In the genomic region with DNA sequence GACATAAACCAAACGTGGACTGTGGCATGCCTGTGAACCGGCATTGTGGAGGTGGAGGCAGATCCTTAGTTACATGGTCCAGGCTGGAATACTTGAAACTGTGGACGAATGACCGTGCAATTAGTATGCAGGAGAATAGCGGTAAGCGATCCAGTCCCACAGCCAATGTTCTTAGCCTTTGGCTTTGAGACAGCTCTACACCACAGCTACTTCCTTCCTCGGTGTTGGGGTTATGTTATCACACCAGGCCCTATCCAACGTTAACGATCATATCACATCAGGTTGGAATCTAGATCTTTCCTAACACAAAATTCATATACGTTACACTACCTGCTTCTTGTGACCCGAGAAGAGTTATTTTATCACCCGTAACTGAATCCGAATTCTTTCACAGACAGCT, we compare ENCODE assay signal across 8 mouse cellular contexts. TPM values are rescaled to one million over a fixed set of nuclear protein-coding genes. Genes with fewer than 3 reads are reported as not detected.
DNase-seq lines count a peak whose midpoint lies in the region; ATAC-seq and TF ChIP-seq lines count a peak whose summit lies in the region.

No protein-coding gene starts in this region.

- no peak overlapping the region for H3K27ac ChIP-seq in kidney, adult 2 months (ENCODE audit: insufficient read depth, low read depth, low read length)
- H3K27ac ChIP-seq in brown adipose tissue, adult 24 weeks (replicated peaks; ENCODE audit: low read depth, low read length) = no peak overlapping the region
- H3K27ac ChIP-seq in hindbrain, embryonic 14.5 days = no peak overlapping the region
- H3K27ac ChIP-seq in midbrain, embryonic 12.5 days (replicated peaks) = no peak overlapping the region

- no peaks in the 10 kb centered on the region for H3K36me3 ChIP-seq in kidney, adult 2 months (ENCODE audit: control insufficient read depth, insufficient read depth, low read length)
- peaks cover 16% of the 10 kb centered on the region for H3K36me3 ChIP-seq in hindbrain, embryonic 14.5 days (replicated peaks; ENCODE audit: control insufficient read depth, insufficient read depth)
- peaks cover 24% of the 10 kb centered on the region for H3K36me3 ChIP-seq in midbrain, embryonic 12.5 days

- H3K4me2 ChIP-seq in hindbrain, embryonic 14.5 days (replicated peaks) = peak overlapping the region; percentile 96
- H3K4me2 ChIP-seq in midbrain, embryonic 12.5 days (replicated peaks) = peak overlapping the region; percentile 83

- 43% methylated on average over 13 of the region's 13 CpGs for WGBS in kidney, adult 2 months
- WGBS in hindbrain, embryonic 14.5 days = 71% methylated on average over 13 of the region's 13 CpGs
- 74% methylated on average over 13 of the region's 13 CpGs for WGBS in midbrain, embryonic 12.5 days

- no peak for DNase-seq in kidney, adult 2 months
- DNase-seq in kidney, adult 18-20 months = no peak
- no peak for DNase-seq in hindbrain, embryonic 14.5 days (ENCODE audit: low spot score)
- no peak for DNase-seq in right cerebral cortex, postnatal 25 days
- DNase-seq in gastrocnemius, postnatal 4 days (ENCODE audit: low spot score in 2 of 2) = no peak
- DNase-seq in embryo, embryonic 11 days = no peak

- no peak for TF ChIP-seq POLR2A in kidney, adult 2 months (IDR thresholded peaks at IDR 0.05; ENCODE audit: low read depth, low read length)

- no peaks in the 10 kb centered on the region for H3K27me3 ChIP-seq in kidney, adult 2 months (replicated peaks; ENCODE audit: control insufficient read depth, insufficient read depth, low read length)
- H3K27me3 ChIP-seq in hindbrain, embryonic 14.5 days (ENCODE audit: control insufficient read depth, insufficient read depth, low read length) = no peaks in the 10 kb centered on the region
- 0 out of 2 replicates have a peak, but pooled peaks cover 7% of the 10 kb centered on the region for H3K27me3 ChIP-seq in midbrain, embryonic 12.5 days

- no peak for TF ChIP-seq CTCF in kidney, adult 2 months (conservative IDR thresholded peaks at IDR 0.05; ENCODE audit: insufficient read depth, insufficient read length, low read depth, low read length)

- H3K9ac ChIP-seq in hindbrain, embryonic 14.5 days = peak overlapping the region; percentile 91; the same call in 1 of the 2 replicates
- H3K9ac ChIP-seq in midbrain, embryonic 12.5 days (replicated peaks) = peak overlapping the region; percentile 84

- peaks cover 9% of the 10 kb centered on the region; the same call in 1 of the 2 replicates for H3K4me1 ChIP-seq in kidney, adult 2 months (ENCODE audit: control insufficient read depth, insufficient read depth, low read length)
- peaks cover 4% of the 10 kb centered on the region; the same call in 1 of the 2 replicates for H3K4me1 ChIP-seq in brown adipose tissue, adult 24 weeks (ENCODE audit: control insufficient read depth, insufficient read depth, insufficient read length, low read length)
- H3K4me1 ChIP-seq in hindbrain, embryonic 14.5 days (replicated peaks; ENCODE audit: control insufficient read depth, insufficient read depth, low read length) = peaks cover 13% of the 10 kb centered on the region
- H3K4me1 ChIP-seq in midbrain, embryonic 12.5 days = peaks cover 18% of the 10 kb centered on the region

- H3K9me3 ChIP-seq in hindbrain, embryonic 14.5 days (ENCODE audit: control insufficient read depth, low read length) = no peaks in the 10 kb centered on the region
- H3K9me3 ChIP-seq in midbrain, embryonic 12.5 days = no peaks in the 10 kb centered on the region

- no peak for ATAC-seq in hindbrain, embryonic 14.5 days (ENCODE audit: low FRiP score)
- no peak for ATAC-seq in midbrain, embryonic 12.5 days (ENCODE audit: low FRiP score, low read depth)

- H3K4me3 ChIP-seq in kidney, adult 2 months (ENCODE audit: insufficient read depth, low read depth, low read length) = peak overlapping the region; percentile 72
- peak overlapping the region; percentile 95 for H3K4me3 ChIP-seq in brown adipose tissue, adult 24 weeks (ENCODE audit: insufficient read depth, low read depth, low read length)
- peak overlapping the region; percentile 92 for H3K4me3 ChIP-seq in hindbrain, embryonic 14.5 days (replicated peaks; ENCODE audit: low read length)
- peak overlapping the region; percentile 76 for H3K4me3 ChIP-seq in midbrain, embryonic 12.5 days

RNA-seq across cellular contexts. Expression of gene Wfdc3, which starts 0.7 kb away (rescaled TPM):
- polyA plus RNA-seq in kidney, adult 2 months (2012; rRNA removed) = 0.57 and 1.0 TPM in 2 replicates
- not detected in 2 replicates for polyA plus RNA-seq in brown adipose tissue, adult 24 weeks (2012; ENCODE audit: insufficient read depth, insufficient read length, missing spikeins)
- 0.78 and 1.4 TPM in 2 replicates for polyA plus RNA-seq in hindbrain, embryonic 14.5 days (2014; fragmentation: Nextera tagmentation; extraction: Ambion mirVana)
- 0.93 and 1.1 TPM in 2 replicates for polyA plus RNA-seq in midbrain, embryonic 12.5 days (2016; fragmentation: Nextera tagmentation; extraction: Ambion mirVana)
- total RNA-seq in gastrocnemius, postnatal 4 days (2021) = not detected

RNA-seq across cellular contexts. Expression of gene Dnttip1, which starts 0.8 kb away (rescaled TPM):
- polyA plus RNA-seq in kidney, adult 2 months (2012; rRNA removed) = 32.6 and 34.5 TPM in 2 replicates
- polyA plus RNA-seq in brown adipose tissue, adult 24 weeks (2012; ENCODE audit: insufficient read depth, insufficient read length, missing spikeins) = 12.7 and 16.6 TPM in 2 replicates
- polyA plus RNA-seq in hindbrain, embryonic 14.5 days (2014; fragmentation: Nextera tagmentation; extraction: Ambion mirVana) = 46.6 and 50.3 TPM in 2 replicates
- polyA plus RNA-seq in midbrain, embryonic 12.5 days (2016; fragmentation: Nextera tagmentation; extraction: Ambion mirVana) = 87.6 and 90.0 TPM in 2 replicates
- 10 to 100 TPM; 40.8 to 40.9 TPM for total RNA-seq in gastrocnemius, postnatal 4 days (2021)

RNA-seq across cellular contexts. Expression of gene Ube2c, which starts 24.7 kb away (rescaled TPM):
- 6.6 and 7.1 TPM in 2 replicates for polyA plus RNA-seq in kidney, adult 2 months (2012; rRNA removed)
- 1.4 and 3.8 TPM in 2 replicates for polyA plus RNA-seq in brown adipose tissue, adult 24 weeks (2012; ENCODE audit: insufficient read depth, insufficient read length, missing spikeins)
- 59.4 and 67.9 TPM in 2 replicates for polyA plus RNA-seq in hindbrain, embryonic 14.5 days (2014; fragmentation: Nextera tagmentation; extraction: Ambion mirVana)
- polyA plus RNA-seq in midbrain, embryonic 12.5 days (2016; fragmentation: Nextera tagmentation; extraction: Ambion mirVana) = 438 and 455 TPM in 2 replicates
- 10 to 100 TPM; 26.8 to 34.0 TPM for total RNA-seq in gastrocnemius, postnatal 4 days (2021)

RNA-seq across cellular contexts. Expression of gene Spint5, which starts 29.9 kb away (rescaled TPM):
- polyA plus RNA-seq in kidney, adult 2 months (2012; rRNA removed) = not detected in 2 replicates
- not detected in 2 replicates for polyA plus RNA-seq in brown adipose tissue, adult 24 weeks (2012; ENCODE audit: insufficient read depth, insufficient read length, missing spikeins)
- polyA plus RNA-seq in hindbrain, embryonic 14.5 days (2014; fragmentation: Nextera tagmentation; extraction: Ambion mirVana) = not detected in 2 replicates
- not detected in 2 replicates for polyA plus RNA-seq in midbrain, embryonic 12.5 days (2016; fragmentation: Nextera tagmentation; extraction: Ambion mirVana)
- not detected for total RNA-seq in gastrocnemius, postnatal 4 days (2021)

RNA-seq across cellular contexts. Expression of gene Tnnc2, which starts 34.8 kb away (rescaled TPM):
- polyA plus RNA-seq in kidney, adult 2 months (2012; rRNA removed) = 124 TPM in 1 of 2 replicates, not detected in the other
- polyA plus RNA-seq in brown adipose tissue, adult 24 weeks (2012; ENCODE audit: insufficient read depth, insufficient read length, missing spikeins) = 204 and 410 TPM in 2 replicates
- polyA plus RNA-seq in hindbrain, embryonic 14.5 days (2014; fragmentation: Nextera tagmentation; extraction: Ambion mirVana) = 0.39 TPM in 1 of 2 replicates, not detected in the other
- polyA plus RNA-seq in midbrain, embryonic 12.5 days (2016; fragmentation: Nextera tagmentation; extraction: Ambion mirVana) = 0.52 and 0.77 TPM in 2 replicates
- total RNA-seq in gastrocnemius, postnatal 4 days (2021) = over 10,000 TPM; 10,138 to 10,688 TPM
